Mouse (Mus musculus): ENCODE data around the gene Srcin1. TPM values are rescaled to one million over a fixed set of nuclear protein-coding genes. Genes with fewer than 3 reads are reported as not detected.

Srcin1 gene
- polyA plus RNA-seq, 1 experiment = 0.77 TPM

DNA sequence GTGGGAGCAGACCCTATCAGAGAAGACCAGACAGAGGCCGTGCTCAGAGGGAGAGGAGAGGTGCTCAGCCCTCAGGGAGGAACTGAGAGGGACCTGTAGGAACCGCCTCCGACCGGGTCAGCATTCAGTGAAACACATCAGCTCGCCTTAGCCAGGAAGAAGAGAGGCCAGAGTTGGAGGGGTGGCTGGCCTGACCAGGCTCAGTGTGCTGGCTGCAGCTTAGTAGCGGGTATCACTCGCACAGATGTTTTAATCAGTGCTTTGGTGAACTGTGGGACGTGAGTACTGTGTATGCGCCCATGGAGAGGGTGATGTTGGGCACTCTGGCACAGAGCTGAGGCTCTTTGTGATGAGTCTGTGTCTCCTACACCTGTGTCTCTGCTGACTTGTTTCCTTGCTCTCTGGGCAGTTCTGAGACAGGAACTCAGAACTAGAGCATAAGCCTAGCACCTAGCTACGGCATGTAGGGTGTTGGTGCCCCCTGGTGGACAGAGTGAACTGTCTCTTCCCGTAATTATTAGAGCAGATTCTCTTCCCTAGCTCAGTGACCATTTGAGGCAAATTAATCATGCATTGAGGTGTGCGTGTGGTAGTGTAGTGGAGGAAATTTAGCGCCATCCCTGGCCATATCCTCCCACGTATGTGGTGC is 107.2 kb downstream of the Srcin1 start:
- DNase-seq (ENCODE audit: low read depth) = no peak

DNA sequence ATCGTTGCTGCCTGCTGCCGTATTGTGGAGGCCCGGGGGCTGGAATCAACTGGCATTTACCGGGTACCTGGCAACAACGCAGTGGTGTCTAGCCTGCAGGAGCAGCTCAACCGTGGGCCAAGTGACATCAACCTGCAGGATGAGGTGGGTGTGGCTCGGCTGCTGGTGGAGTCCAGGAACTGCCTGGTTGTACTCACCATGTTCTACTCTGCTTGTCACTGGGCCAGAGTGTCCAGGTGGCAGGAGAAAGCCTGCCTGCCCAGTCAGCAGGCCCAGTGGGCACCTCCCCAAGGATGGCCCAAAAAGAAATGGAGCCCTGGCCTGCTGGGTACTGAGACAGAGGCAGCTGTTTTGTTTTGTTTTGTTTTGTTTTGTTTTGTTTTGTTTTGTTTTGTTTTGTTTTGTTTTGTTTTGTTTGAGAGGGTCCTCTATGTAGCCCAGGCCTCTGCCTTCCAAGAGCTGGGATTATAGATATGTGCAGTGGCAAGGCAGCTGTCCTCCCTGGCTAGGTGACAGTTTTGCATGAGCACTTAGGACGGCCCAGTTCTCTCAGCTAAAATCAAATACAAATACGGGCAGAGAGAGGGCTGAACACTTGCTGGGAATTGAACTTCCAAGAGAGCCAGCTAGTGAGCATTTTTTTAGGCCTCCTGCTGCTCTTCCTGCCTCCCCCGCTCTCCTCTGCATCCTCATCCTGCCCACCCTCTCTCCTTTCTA is 109.4 kb downstream of the Srcin1 start:
- DNase-seq (ENCODE audit: low read depth) = no peak

DNA sequence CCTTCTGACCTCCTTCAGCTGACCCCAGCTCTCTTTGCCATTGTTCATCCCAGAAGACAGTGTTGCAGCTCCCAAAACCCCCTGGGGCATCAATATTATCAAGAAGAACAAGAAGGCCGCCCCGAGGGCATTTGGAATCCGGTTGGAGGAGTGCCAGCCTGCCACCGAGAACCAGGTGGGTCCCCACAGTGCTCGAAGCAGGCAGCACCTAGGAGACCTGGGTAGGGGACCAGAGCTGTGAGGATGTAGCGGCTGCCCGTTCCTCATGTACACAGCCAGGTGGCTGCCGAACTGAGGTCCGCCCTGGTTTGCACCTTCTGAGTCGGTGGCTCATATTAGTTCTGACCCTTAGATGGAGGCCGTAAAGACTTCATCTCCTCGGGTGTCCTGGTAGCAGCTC is 110.0 kb downstream of the Srcin1 start:
- no peak for DNase-seq (ENCODE audit: low read depth)

DNA sequence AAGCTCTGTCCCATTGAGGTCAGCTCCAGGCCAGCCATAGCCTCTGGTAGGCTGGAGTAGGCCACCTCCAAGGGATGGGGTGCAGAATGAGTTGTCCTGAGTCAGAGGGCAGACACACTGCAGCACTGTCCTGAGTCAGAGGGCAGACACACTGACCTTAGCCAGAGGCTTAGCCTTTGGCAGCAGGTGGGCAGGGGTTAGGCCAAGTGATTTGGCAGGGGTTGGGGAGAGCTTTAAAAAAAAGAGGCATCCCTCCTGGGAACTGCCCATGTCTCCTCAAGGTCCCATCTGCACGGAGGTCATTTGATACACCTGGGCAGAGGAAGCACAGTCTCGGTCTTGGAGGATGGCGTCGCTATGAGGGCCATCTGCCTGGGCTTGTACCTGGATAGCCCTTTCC is 112.0 kb downstream of the Srcin1 start:
- DNase-seq (ENCODE audit: low read depth) = no peak

- no peak for DNase-seq (ENCODE audit: low read depth)
Measured at GRCm38 (mm10) chr11:97463166-97463565, 112.8 kb downstream of the Srcin1 start.

DNA sequence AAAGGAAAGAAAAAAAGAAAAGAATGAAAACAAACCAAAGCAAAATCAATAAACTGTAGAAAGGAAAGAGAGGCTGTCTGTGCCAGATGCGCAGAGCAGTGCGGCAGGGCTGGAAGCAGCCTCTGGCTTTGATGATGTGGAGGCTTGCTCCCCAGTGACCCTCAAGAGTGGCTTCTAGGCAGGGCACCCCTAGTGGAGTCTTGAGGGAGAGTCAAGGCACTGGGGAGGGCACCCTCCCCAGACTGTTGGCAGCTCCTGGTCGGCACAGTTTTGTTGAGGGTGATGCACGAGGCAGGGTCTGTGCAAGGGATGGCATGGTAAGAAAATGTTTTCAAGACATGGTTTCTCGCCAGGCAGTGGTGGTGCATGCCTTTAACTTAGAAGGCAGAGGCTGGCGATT is 113.4 kb downstream of the Srcin1 start:
- DNase-seq (ENCODE audit: low read depth) = no peak

- DNase-seq (ENCODE audit: low read depth) = no peak
Measured at GRCm38 (mm10) chr11:97461307-97461820, 114.6 kb downstream of the Srcin1 start.

Other genes starting within 250 kb of the Srcin1 start
- 0.39 and 0.76 TPM in 2 replicates for gene Gpr179, start 224.1 kb downstream of the Srcin1 start, polyA plus RNA-seq (2012; rRNA removed)
- gene Socs7, start 213.6 kb downstream of the Srcin1 start, polyA plus RNA-seq (2012; rRNA removed) = 7.9 and 9.0 TPM in 2 replicates
- gene Arhgap23, start 160.7 kb downstream of the Srcin1 start, polyA plus RNA-seq (2012; rRNA removed) = 25.6 and 31.5 TPM in 2 replicates
- 0.07 and 0.24 TPM in 2 replicates for gene 4933428G20Rik, start 75.8 kb downstream of the Srcin1 start, polyA plus RNA-seq (2012; rRNA removed)
- 0.51 and 0.62 TPM in 2 replicates for gene Epop, start 53.5 kb upstream of the Srcin1 start, polyA plus RNA-seq (2012; rRNA removed)
- gene Mllt6, start 87.2 kb upstream of the Srcin1 start, polyA plus RNA-seq (2012; rRNA removed) = 24.5 and 28.8 TPM in 2 replicates
- 54.1 and 83.1 TPM in 2 replicates for gene Cisd3, start 109.6 kb upstream of the Srcin1 start, polyA plus RNA-seq (2012; rRNA removed)
- 33.7 and 43.8 TPM in 2 replicates for gene Pcgf2, start 124.3 kb upstream of the Srcin1 start, polyA plus RNA-seq (2012; rRNA removed)
- 327 and 453 TPM in 2 replicates for gene Psmb3, start 127.2 kb upstream of the Srcin1 start, polyA plus RNA-seq (2012; rRNA removed)
- 16.5 and 17.9 TPM in 2 replicates for gene Pip4k2b, start 168.5 kb upstream of the Srcin1 start, polyA plus RNA-seq (2012; rRNA removed)
- 8.3 and 8.7 TPM in 2 replicates for gene Cwc25, start 190.4 kb upstream of the Srcin1 start, polyA plus RNA-seq (2012; rRNA removed)
- gene 1700001P01Rik, start 199.7 kb upstream of the Srcin1 start, polyA plus RNA-seq (2012; rRNA removed) = 0.70 TPM in 1 of 2 replicates, not detected in the other
- 161 and 167 TPM in 2 replicates for gene Rpl23, start 206.3 kb upstream of the Srcin1 start, polyA plus RNA-seq (2012; rRNA removed)
- 106 and 107 TPM in 2 replicates for gene Lasp1, start 222.8 kb upstream of the Srcin1 start, polyA plus RNA-seq (2012; rRNA removed)